Comparison of ENCODE assay signal across 8 mouse cellular contexts in genomic region chr17:48407910-48408525, GRCm38 (mm10). TPM values are rescaled to one million over a fixed set of nuclear protein-coding genes. Genes with fewer than 3 reads are reported as not detected.
A peak's percentile ranks its signal among the peaks of the same experiment; 100 is the strongest.
DNase-seq lines count a peak whose midpoint lies in the region; ATAC-seq and TF ChIP-seq lines count a peak whose summit lies in the region.

No protein-coding gene starts in this region.

- peak overlapping the region; percentile 99 for H3K27ac ChIP-seq in heart, embryonic 12.5 days (ENCODE audit: poor library complexity, severe bottlenecking)
- peak overlapping the region; percentile 100 for H3K27ac ChIP-seq in forebrain, embryonic 16.5 days (ENCODE audit: low read length)
- peak overlapping the region; percentile 100 for H3K27ac ChIP-seq in liver, embryonic 15.5 days (replicated peaks)

- H3K27me3 ChIP-seq in heart, embryonic 12.5 days (replicated peaks) = no peaks in the 10 kb centered on the region
- H3K27me3 ChIP-seq in E14TG2a.4 (ENCODE audit: insufficient read depth, low read length) = no peaks in the 10 kb centered on the region
- H3K27me3 ChIP-seq in forebrain, embryonic 16.5 days (replicated peaks; ENCODE audit: control insufficient read depth, insufficient read depth, low read length) = no peaks in the 10 kb centered on the region
- no peaks in the 10 kb centered on the region for H3K27me3 ChIP-seq in liver, embryonic 15.5 days

- H3K4me3 ChIP-seq in heart, embryonic 12.5 days = peak overlapping the region; percentile 82
- peak overlapping the region; percentile 99 for H3K4me3 ChIP-seq in E14TG2a.4 (replicated peaks; ENCODE audit: low read length)
- peak overlapping the region; percentile 93 for H3K4me3 ChIP-seq in forebrain, embryonic 16.5 days (replicated peaks; ENCODE audit: low read length)
- peak overlapping the region; percentile 94 for H3K4me3 ChIP-seq in liver, embryonic 15.5 days (replicated peaks)

- intact Hi-C loops in heart, postnatal 14 days (cut with DNase I) = loop anchor here (5.0 kb wide), 1 partner anchor 131 kb away; no protein-coding TSS in a partner anchor

- H3K4me2 ChIP-seq in heart, embryonic 12.5 days = peak overlapping the region; percentile 92
- peak overlapping the region; percentile 80 for H3K4me2 ChIP-seq in forebrain, embryonic 16.5 days (ENCODE audit: low read length)
- H3K4me2 ChIP-seq in liver, embryonic 15.5 days = peak overlapping the region; percentile 82

- H3K4me1 ChIP-seq in heart, embryonic 12.5 days (replicated peaks) = peaks cover 41% of the 10 kb centered on the region
- H3K4me1 ChIP-seq in E14TG2a.4 (replicated peaks; ENCODE audit: low read depth, low read length) = peaks cover 51% of the 10 kb centered on the region
- peaks cover 33% of the 10 kb centered on the region for H3K4me1 ChIP-seq in forebrain, embryonic 16.5 days (replicated peaks; ENCODE audit: control insufficient read depth, insufficient read depth, low read length)
- H3K4me1 ChIP-seq in liver, embryonic 15.5 days (replicated peaks) = peaks cover 62% of the 10 kb centered on the region

- TF ChIP-seq CTCF in E14TG2a.4 (conservative IDR thresholded peaks at IDR 0.05; ENCODE audit: low read length) = no peak

- H3K9me3 ChIP-seq in heart, embryonic 12.5 days (replicated peaks) = no peaks in the 10 kb centered on the region
- no peaks in the 10 kb centered on the region for H3K9me3 ChIP-seq in E14TG2a.4 (ENCODE audit: low read length)
- no peaks in the 10 kb centered on the region for H3K9me3 ChIP-seq in forebrain, embryonic 16.5 days (ENCODE audit: control insufficient read depth, low read length)
- no peaks in the 10 kb centered on the region for H3K9me3 ChIP-seq in liver, embryonic 15.5 days (replicated peaks)

- DNase-seq in heart, postnatal 14 days = no peak
- DNase-seq in natural killer cell, adult 2 months (ENCODE audit: low spot score in 2 of 2) = no peak
- DNase-seq in layer of hippocampus, adult 9-11 months = no peak

- no peak for ATAC-seq in heart, embryonic 12.5 days (ENCODE audit: insufficient number of reproducible peaks, low FRiP score)
- no peak for ATAC-seq in forebrain, embryonic 16.5 days
- ATAC-seq in liver, embryonic 15.5 days (ENCODE audit: insufficient read depth) = no peak
- ATAC-seq in monocyte, adult 5-6 weeks (replicated peaks; ENCODE audit: insufficient number of reproducible peaks, low FRiP score, low TSS enrichment, poor library complexity, severe bottlenecking) = no peak

- peaks cover 10% of the 10 kb centered on the region for H3K36me3 ChIP-seq in heart, embryonic 12.5 days
- peaks cover 47% of the 10 kb centered on the region for H3K36me3 ChIP-seq in E14TG2a.4 (ENCODE audit: insufficient read depth, low read length)
- H3K36me3 ChIP-seq in forebrain, embryonic 16.5 days (ENCODE audit: control insufficient read depth, insufficient read depth) = no peaks in the 10 kb centered on the region
- H3K36me3 ChIP-seq in liver, embryonic 15.5 days (replicated peaks) = peaks cover 24% of the 10 kb centered on the region

- H3K9ac ChIP-seq in heart, embryonic 12.5 days = peak overlapping the region; percentile 99
- H3K9ac ChIP-seq in forebrain, embryonic 16.5 days (replicated peaks; ENCODE audit: low read depth, low read length) = peak overlapping the region; percentile 100
- H3K9ac ChIP-seq in liver, embryonic 15.5 days = peak overlapping the region; percentile 98

- 7% methylated on average over 8 of the region's 8 CpGs for WGBS in heart, embryonic 12.5 days
- 6% methylated on average over 8 of the region's 8 CpGs for WGBS in forebrain, embryonic 16.5 days
- 4% methylated on average over 8 of the region's 8 CpGs for whole genome bisulfite sequencing in liver, embryonic 15.5 days (ENCODE audit: insufficient replicate concordance)

RNA-seq across cellular contexts. Expression of gene Nfya, which starts 1.7 kb away (rescaled TPM):
- polyA plus RNA-seq in heart, embryonic 12.5 days (2016; fragmentation: Nextera tagmentation; extraction: Ambion mirVana) = 13.7 and 14.0 TPM in 2 replicates
- 10 to 100 TPM; 24.3 to 26.5 TPM for total RNA-seq in heart, postnatal 14 days (2021)
- 19.7 and 21.8 TPM in 2 replicates for polyA plus RNA-seq in forebrain, embryonic 16.5 days (2015; fragmentation: Nextera tagmentation; extraction: Ambion mirVana)
- 8.0 TPM in 2 replicates for polyA plus RNA-seq in liver, embryonic 15.5 days (2015; fragmentation: Nextera tagmentation; extraction: Ambion mirVana)
- 23.0 to 41.0 TPM (median 25.3 TPM) in 3 replicates for total RNA-seq in monocyte, adult 5-6 weeks (2017)

RNA-seq across cellular contexts. Expression of gene Oard1, which starts 1.8 kb away (rescaled TPM):
- 43.6 and 45.4 TPM in 2 replicates for polyA plus RNA-seq in heart, embryonic 12.5 days (2016; fragmentation: Nextera tagmentation; extraction: Ambion mirVana)
- total RNA-seq in heart, postnatal 14 days (2021) = 10 to 100 TPM; 10.7 to 12.9 TPM
- polyA plus RNA-seq in forebrain, embryonic 16.5 days (2015; fragmentation: Nextera tagmentation; extraction: Ambion mirVana) = 49.1 and 54.5 TPM in 2 replicates
- polyA plus RNA-seq in liver, embryonic 15.5 days (2015; fragmentation: Nextera tagmentation; extraction: Ambion mirVana) = 42.8 and 44.0 TPM in 2 replicates
- 106 to 120 TPM (median 118 TPM) in 3 replicates for total RNA-seq in monocyte, adult 5-6 weeks (2017)

RNA-seq across cellular contexts. Expression of gene Apobec2, which starts 24.7 kb away (rescaled TPM):
- polyA plus RNA-seq in heart, embryonic 12.5 days (2016; fragmentation: Nextera tagmentation; extraction: Ambion mirVana) = 199 and 207 TPM in 2 replicates
- 100 to 1,000 TPM; 243 TPM for total RNA-seq in heart, postnatal 14 days (2021)
- polyA plus RNA-seq in forebrain, embryonic 16.5 days (2015; fragmentation: Nextera tagmentation; extraction: Ambion mirVana) = 0.29 and 0.43 TPM in 2 replicates
- 2.5 and 4.3 TPM in 2 replicates for polyA plus RNA-seq in liver, embryonic 15.5 days (2015; fragmentation: Nextera tagmentation; extraction: Ambion mirVana)
- total RNA-seq in monocyte, adult 5-6 weeks (2017) = 0.39 TPM in 1 of 3 replicates, not detected in the others

RNA-seq across cellular contexts. Expression of gene Tspo2, which starts 43.3 kb away (rescaled TPM):
- 4.5 and 5.7 TPM in 2 replicates for polyA plus RNA-seq in heart, embryonic 12.5 days (2016; fragmentation: Nextera tagmentation; extraction: Ambion mirVana)
- 1 to 10 TPM in 1 of 2 experiments, under 1 TPM in 1; 0.96 to 1.8 TPM for total RNA-seq in heart, postnatal 14 days (2021)
- polyA plus RNA-seq in forebrain, embryonic 16.5 days (2015; fragmentation: Nextera tagmentation; extraction: Ambion mirVana) = 2.0 and 2.5 TPM in 2 replicates
- 182 and 191 TPM in 2 replicates for polyA plus RNA-seq in liver, embryonic 15.5 days (2015; fragmentation: Nextera tagmentation; extraction: Ambion mirVana)
- total RNA-seq in monocyte, adult 5-6 weeks (2017) = 5.9 TPM in 1 of 3 replicates, not detected in the others

RNA-seq across cellular contexts. Expression of gene Unc5cl, which starts 46.7 kb away (rescaled TPM):
- 0.09 and 0.36 TPM in 2 replicates for polyA plus RNA-seq in heart, embryonic 12.5 days (2016; fragmentation: Nextera tagmentation; extraction: Ambion mirVana)
- total RNA-seq in heart, postnatal 14 days (2021) = under 1 TPM; 0.17 to 0.83 TPM
- 0.19 TPM in 1 of 2 replicates, not detected in the other for polyA plus RNA-seq in forebrain, embryonic 16.5 days (2015; fragmentation: Nextera tagmentation; extraction: Ambion mirVana)
- polyA plus RNA-seq in liver, embryonic 15.5 days (2015; fragmentation: Nextera tagmentation; extraction: Ambion mirVana) = 4.0 and 5.2 TPM in 2 replicates
- total RNA-seq in monocyte, adult 5-6 weeks (2017) = 0.95 to 2.9 TPM (median 2.3 TPM) in 3 replicates

Comparison
In these comparisons a context has a peak if more than half of its experiments do, and no peak if none do; other contexts are left out.
1. RNA of gene Apobec2, which starts 24.7 kb away (polyA plus RNA-seq): 199 to 207 TPM in heart, embryonic 12.5 days; 2.5 to 4.3 TPM in liver, embryonic 15.5 days and 0.29 to 0.43 TPM in forebrain, embryonic 16.5 days; every median in the first group is over 10 times any median in the second.
2. Peak in every context shown above with its lines, with median percentiles within 50 percentile points of each other: H3K27ac ChIP-seq, H3K4me2 ChIP-seq, H3K4me3 ChIP-seq and H3K9ac ChIP-seq.